27 mouse cellular contexts compared by ENCODE assay signal in genomic region chr17:60854659-60855058, GRCm38 (mm10).
"Had no signal": no experiment of that assay in that cellular context is flagged by ENCODE, and none has a peak within 500 bp of the region (broad histone marks: within the 10 kb centered on the region; RNA-seq: fewer than 3 reads in every experiment).

No protein-coding gene starts in this region.

- H3K9ac ChIP-seq: embryonic facial prominence, embryonic 12.5 days; embryonic facial prominence, embryonic 13.5 days; embryonic facial prominence, embryonic 15.5 days; forebrain, embryonic 12.5 days; forebrain, embryonic 13.5 days; forebrain, embryonic 15.5 days; forebrain, postnatal 0 days had no signal

- ATAC-seq: forebrain, embryonic 13.5 days; forebrain, embryonic 14.5 days; forebrain, embryonic 15.5 days; forebrain, embryonic 16.5 days; forebrain, postnatal 0 days had no signal

- H3K9me3 ChIP-seq: embryonic facial prominence, embryonic 10.5 days; embryonic facial prominence, embryonic 12.5 days; embryonic facial prominence, embryonic 13.5 days; embryonic facial prominence, embryonic 15.5 days; forebrain, embryonic 10.5 days; forebrain, embryonic 12.5 days; forebrain, embryonic 13.5 days; forebrain, embryonic 15.5 days had no signal

- H3K4me1 ChIP-seq: embryonic facial prominence, embryonic 10.5 days; embryonic facial prominence, embryonic 12.5 days; embryonic facial prominence, embryonic 13.5 days; embryonic facial prominence, embryonic 15.5 days; forebrain, embryonic 10.5 days; forebrain, embryonic 12.5 days; forebrain, embryonic 13.5 days; forebrain, embryonic 15.5 days had no signal

- DNase-seq: cerebellum, adult 9-10 months; cerebellum, adult 9-11 months; cerebellum, postnatal 10 days; cerebellum, postnatal 14 days; cerebellum, postnatal 25 days; cerebellum, postnatal 36 days; embryo, embryonic 11 days; forebrain, postnatal 0 days; gastrocnemius, adult 2 months; gastrocnemius, postnatal 10 days; gastrocnemius, postnatal 14 days; gastrocnemius, postnatal 25 days; gastrocnemius, postnatal 36 days; heart, adult 11 months; heart, adult 18-20 months; heart, adult 2 months had no signal

- H3K36me3 ChIP-seq: embryonic facial prominence, embryonic 10.5 days; embryonic facial prominence, embryonic 12.5 days; embryonic facial prominence, embryonic 13.5 days; embryonic facial prominence, embryonic 15.5 days; forebrain, embryonic 10.5 days; forebrain, embryonic 12.5 days; forebrain, embryonic 15.5 days had no signal

- H3K27ac ChIP-seq: embryonic facial prominence, embryonic 10.5 days; embryonic facial prominence, embryonic 12.5 days; embryonic facial prominence, embryonic 13.5 days; embryonic facial prominence, embryonic 15.5 days; forebrain, embryonic 10.5 days; forebrain, embryonic 12.5 days; forebrain, embryonic 13.5 days; forebrain, embryonic 15.5 days; gastrocnemius, adult 2 months; heart, adult 2 months had no signal

- H3K4me2 ChIP-seq: embryonic facial prominence, embryonic 12.5 days; embryonic facial prominence, embryonic 13.5 days; embryonic facial prominence, embryonic 15.5 days; forebrain, embryonic 12.5 days; forebrain, embryonic 13.5 days; forebrain, embryonic 15.5 days had no signal

- H3K27me3 ChIP-seq: embryonic facial prominence, embryonic 12.5 days; embryonic facial prominence, embryonic 13.5 days; embryonic facial prominence, embryonic 15.5 days; forebrain, embryonic 12.5 days; forebrain, embryonic 13.5 days; forebrain, embryonic 15.5 days had no signal

- H3K4me3 ChIP-seq: embryonic facial prominence, embryonic 10.5 days; embryonic facial prominence, embryonic 12.5 days; embryonic facial prominence, embryonic 13.5 days; embryonic facial prominence, embryonic 15.5 days; erythroblast, embryonic 14.5 days; forebrain, embryonic 10.5 days; forebrain, embryonic 12.5 days; forebrain, embryonic 13.5 days; forebrain, embryonic 15.5 days; gastrocnemius, adult 2 months; heart, adult 2 months had no signal
